Mouse (Mus musculus): ENCODE data around the gene Tmem51. TPM values are rescaled to one million over a fixed set of nuclear protein-coding genes. Genes with fewer than 3 reads are reported as not detected.

The Tmem51 gene
- 1 to 10 TPM; 6.8 to 7.5 TPM for total RNA-seq (2021)
- long read RNA-seq, experiment 1, transcript Tmem51-201 (3 exons, 1,875 nt) = major isoform, 15 of 17 reads
- long read RNA-seq, experiment 1, partial matches to known transcripts = 0 of 17 reads
- long read RNA-seq, experiment 1, other reads (novel, unspliced or antisense) = 2 of 17 reads
- long read RNA-seq, experiment 2, transcript Tmem51-201 (3 exons, 1,875 nt) = major isoform, 21 of 23 reads
- long read RNA-seq, experiment 2, partial matches to known transcripts = 0 of 23 reads
- long read RNA-seq, experiment 2, other reads (novel, unspliced or antisense) = 2 of 23 reads

DNA sequence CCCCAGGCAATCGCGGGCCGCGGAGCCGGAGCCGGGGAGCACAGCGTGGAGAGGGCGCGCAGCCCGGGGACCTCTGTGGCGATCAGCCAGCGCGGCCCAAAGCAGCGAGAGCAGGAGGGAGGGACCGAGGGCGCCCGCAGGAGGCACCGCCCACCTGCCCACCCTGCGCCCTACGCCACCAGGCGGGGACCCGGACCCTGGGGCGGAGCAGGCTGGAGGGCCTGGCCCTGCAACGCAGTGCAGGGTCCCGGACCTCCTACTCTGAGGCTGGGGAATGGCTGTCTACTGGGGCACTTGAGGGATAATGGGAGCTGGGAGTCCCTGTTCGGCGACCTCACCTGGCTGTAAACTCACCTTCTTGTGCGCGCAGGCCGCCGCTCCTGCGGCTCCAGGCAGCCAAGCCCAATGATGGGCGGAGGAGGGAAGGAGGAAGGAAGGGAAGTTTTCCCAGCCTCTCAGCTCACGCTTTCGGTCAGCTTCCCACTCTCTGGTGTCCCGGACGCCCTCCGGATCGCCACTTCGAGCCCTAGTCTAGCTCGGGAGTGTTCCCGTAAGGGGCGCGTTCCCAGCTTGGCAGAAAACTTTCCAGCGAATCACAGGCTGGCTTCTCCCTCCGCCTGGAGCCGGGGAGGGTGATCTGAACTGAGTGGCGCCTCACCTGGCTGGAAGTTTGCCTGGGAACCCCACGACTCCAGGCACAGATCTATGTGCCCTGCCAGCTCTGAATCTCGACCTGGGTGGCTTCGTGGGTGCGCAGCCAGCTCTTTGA, at the start of gene Tmem51:
Gene Tmem51, minus strand, starts transcription at position 174 of the 769 bp plus-strand sequence.
- no peak for DNase-seq (ENCODE audit: low spot score in 2 of 2)

- DNase-seq (ENCODE audit: low spot score in 2 of 2) = no peak
These were observed 46.1 kb upstream of the Tmem51 start for GRCm38 (mm10) chr4:142130162-142130561.

DNA sequence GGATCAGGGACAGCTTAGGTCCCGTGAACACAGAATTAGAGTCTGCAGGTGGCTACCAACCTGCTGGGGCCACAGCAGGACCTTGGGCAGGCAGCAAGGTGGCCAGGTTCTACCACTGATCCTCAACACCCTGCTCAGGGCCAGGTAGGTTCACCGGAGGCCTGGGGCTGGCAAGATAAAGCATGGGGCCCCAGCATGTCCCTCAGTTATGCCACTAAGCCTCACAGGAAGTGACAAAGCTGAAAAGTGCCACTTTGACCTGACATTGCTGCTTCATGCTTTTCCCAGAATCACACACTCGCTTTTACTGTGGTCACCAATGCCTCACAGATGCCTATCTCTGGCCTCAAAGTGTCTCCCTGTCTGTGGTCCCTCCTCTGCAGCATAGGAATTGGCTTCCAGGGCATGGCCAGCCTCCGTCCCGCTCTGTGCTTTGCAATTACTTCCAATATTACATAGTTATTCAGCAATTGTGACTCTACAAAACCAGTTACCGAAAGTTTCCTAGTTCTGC, 43.2 kb upstream of the Tmem51 start:
- DNase-seq (ENCODE audit: low spot score in 2 of 2) = no peak

GRCm38 (mm10) chr4:142126641-142127274, 42.7 kb upstream of the Tmem51 start:
- DNase-seq (ENCODE audit: low spot score in 2 of 2) = no peak

- DNase-seq (ENCODE audit: low spot score in 2 of 2) = no peak
These were observed 37.1 kb upstream of the Tmem51 start for GRCm38 (mm10) chr4:142121164-142121563.

DNA sequence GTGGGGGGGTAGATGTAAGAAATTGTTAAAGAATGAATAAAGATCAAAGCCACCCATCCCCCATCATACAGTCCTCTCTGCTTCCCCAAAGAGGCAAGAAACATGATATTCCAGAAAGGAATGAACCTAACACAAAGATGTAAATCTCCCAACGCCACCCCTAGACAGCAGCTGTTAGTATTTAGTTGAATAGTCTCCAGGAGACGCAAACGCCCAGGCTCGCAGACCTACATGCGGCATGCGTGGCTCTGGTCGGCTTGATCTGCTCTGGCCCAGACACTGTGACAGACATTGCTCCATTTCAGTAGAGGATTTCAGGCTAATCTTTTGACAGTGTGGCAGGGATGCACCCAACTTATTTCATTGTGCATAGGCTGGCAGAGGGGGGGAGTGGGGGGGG, 34.4 kb upstream of the Tmem51 start:
- no peak for DNase-seq (ENCODE audit: low spot score in 2 of 2)

DNA sequence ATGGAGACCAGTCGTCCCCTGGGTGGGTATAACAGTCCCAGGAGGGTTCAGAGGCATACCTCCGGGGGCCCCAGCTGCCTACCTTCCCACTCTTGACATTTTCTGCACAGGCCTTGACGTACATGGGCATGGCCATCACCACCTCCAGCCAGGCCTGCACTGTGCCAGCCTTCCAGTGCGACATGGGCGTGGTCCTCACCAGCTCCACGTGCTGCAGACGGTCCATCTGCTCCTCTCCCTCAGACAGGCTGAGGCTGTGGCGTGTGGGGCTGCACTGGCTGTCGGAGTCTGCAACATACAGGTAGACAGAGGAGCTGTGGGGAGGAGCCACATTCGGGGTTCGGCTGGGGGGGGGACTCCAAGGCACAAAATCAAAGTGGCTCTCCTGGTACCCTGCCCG, 33.9 kb upstream of the Tmem51 start:
- DNase-seq (ENCODE audit: low spot score in 2 of 2) = no peak

GRCm38 (mm10) chr4:142113306-142113705, 29.2 kb upstream of the Tmem51 start:
- DNase-seq (ENCODE audit: low spot score in 2 of 2) = peak; percentile 17 to 20

DNA sequence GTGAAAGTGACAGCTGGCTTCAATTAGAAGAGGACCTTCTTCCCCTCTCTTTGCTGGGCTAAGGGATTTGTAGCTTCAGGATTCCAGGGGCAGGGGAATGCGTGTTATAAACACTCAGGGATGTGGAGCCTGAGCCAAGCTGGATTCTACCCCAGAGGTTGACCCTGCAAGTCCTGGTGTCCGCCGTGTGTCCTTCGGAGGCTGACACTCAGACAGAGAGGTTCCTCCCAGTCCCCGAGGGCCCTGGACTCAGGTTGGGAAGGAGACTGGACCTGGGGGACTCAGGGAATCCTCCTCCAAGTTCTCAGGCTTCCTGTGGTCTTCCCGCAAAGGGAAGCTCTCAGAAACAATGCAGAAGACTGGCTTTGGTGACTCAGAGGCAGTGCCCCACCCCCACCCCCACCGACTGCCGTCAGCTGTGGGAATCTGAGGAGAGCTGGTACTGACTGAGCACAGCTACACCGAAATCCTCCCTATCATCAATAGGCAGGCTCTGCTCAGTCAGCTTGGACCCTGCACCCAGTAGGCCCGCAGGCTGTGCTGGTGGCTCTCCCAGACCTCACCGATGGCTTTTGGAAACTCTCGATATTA, 19.1 kb upstream of the Tmem51 start:
- no peak for DNase-seq (ENCODE audit: low spot score in 2 of 2)

GRCm38 (mm10) chr4:142098303-142098702, 14.2 kb upstream of the Tmem51 start:
- DNase-seq (ENCODE audit: low spot score in 2 of 2) = peak; percentile 74 to 81

DNA sequence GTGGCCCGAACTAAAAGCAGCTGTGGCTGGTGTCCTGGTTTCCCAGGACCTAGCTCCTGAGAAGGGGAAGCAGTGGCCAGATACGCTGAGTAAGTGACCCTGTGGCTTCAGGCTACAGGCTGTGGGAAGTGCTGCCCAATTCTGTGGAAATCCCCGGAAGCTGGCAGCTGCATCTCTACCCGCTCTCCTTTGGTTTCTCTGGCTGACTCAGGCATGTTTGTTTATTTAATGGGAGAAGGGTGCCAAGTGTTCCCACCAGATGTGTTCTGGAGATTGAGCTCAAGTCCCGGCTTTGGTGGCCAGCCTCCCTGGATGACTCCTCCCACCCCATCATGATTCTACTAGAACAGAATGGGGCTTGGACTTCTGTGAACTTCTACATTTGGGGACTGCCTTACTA, 13.8 kb upstream of the Tmem51 start:
- DNase-seq (ENCODE audit: low spot score in 2 of 2) = peak in 1 of 2 experiments; percentile 20

DNA sequence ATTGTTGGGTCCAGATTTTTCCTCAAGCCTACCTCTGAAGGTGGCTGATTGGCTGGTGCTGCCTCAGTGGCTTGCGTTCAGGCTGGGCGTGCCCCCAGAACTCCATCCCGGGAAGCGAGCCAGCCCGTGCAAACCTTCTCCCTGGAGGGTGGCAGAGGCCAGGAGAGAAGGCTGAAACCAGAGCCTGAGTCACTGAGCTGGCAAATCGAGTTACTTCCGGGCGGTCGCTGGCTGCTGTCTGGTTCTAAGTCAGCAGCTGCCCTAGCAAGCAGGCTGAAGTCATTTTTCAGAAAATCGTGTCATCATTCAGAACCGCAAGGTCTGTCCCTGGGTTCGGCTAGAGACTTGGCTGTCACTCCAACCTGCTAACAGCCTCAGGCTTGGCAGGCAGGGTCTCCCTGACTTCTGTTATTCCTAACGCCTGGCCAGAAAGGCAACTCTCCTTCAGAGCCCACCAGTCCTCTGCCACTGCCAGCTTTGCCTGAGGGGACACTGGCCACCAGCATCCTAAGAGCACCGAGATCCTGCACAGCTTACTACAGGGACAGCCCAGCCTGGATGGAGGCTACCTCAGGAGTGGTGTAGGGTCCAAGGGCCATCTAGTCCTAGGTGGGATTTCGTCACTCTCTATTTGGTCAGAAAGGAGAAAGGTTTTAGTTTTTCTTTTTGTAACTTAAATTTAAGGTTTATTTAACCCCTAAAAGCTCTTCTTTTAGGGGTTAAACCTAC, 11.6 kb upstream of the Tmem51 start:
- DNase-seq (ENCODE audit: low spot score in 2 of 2) = peak in 1 of 2 experiments; percentile 37

DNA sequence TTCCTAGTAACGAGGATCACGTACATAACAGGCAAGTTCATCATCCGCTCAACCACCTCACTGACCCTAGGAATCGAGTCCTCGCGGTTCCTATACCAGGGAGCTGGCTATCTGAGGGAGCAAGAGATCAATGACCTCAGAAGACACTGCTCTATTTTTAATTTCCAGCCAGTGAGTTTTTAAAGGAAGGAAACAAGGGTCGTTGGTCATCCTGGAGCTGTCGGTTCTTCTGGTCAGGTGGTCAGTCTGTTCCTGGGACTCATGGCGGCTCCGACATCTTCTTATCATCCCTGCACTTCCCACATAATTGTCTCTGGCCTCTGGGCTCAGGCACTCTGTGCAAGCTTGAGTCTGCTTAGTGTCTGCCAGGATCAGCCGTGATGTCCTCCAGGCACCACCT, 10.3 kb upstream of the Tmem51 start:
- DNase-seq (ENCODE audit: low spot score in 2 of 2) = no peak

DNA sequence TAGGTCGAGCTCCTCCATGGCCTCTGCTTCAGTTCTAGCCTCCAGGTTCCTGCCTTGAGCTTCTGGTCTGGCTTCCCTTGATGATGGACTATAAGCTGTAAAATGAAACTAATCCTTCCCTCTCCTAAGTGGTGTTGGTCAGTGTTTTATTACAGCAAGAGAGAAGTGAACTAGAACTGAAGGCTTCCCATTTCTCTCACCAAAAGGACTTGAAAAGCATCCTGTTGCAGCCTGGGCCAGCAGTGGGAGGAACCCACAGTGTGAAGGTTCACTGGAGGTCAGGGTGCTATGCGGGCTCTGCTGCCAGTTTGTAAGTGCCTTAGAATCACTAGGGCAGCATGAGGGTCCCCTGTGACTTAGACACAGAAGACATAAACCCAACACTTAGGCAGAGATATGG, 7.0 kb upstream of the Tmem51 start:
- DNase-seq (ENCODE audit: low spot score in 2 of 2) = no peak

DNA sequence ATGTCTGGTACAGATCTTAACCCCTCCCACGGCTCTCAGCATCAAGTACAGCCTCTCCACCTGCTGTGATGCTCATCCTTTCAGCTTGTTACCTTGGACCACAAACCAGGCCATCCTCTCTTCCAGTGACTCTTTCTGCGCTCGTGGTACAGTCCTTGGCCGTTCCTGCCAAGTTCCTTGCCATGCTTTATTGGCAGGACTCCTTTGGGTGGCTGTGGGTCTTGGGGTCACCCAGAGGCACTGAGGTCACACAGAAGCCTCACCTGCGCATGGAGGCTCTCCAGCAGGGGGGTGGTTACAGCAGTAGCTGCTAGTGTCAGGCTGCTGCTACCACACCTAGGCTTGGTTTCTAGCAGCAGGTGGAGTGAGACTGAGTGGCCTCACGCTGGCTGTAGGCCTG, 5.9 kb upstream of the Tmem51 start:
- DNase-seq (ENCODE audit: low spot score in 2 of 2) = no peak

DNA sequence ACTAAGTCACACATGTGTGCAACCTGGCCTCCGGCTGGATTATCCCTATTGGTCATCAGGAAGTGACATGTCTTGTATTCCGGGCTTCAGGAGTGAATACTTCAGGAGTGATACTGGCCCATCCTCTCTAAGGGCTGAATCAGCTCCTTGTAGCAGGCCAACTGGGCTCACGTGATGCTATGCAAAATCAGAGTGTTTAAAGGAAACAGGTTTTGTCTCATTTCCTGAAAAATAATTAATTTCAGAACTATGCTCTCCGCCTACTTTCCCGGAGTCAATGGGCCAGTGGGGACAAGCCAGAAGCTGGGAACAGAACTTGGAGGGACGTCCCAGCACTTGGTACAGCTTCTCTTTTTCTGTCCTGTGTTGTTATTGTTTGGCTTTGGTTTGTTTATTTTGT, 4.7 kb upstream of the Tmem51 start:
- DNase-seq (ENCODE audit: low spot score in 2 of 2) = no peak

DNA sequence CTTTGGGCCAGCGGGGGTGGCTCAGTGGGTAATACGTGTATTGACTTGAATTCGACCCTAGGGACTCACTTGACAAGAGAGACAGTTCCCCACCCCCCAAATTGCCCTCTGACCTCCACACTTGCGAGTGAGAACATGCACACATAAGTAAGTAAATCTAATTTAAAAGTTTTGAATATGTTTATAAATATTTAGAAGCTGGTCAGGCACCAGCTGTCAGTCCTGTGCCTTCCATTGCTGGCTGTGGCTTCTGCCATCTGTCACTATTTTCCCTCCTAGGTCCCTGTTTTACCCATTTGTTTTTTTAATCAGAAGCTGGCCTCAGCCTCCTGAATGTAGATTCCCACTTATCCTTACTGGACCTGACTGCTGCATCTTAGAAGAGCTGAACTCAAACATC, 4.3 kb upstream of the Tmem51 start:
- no peak for DNase-seq (ENCODE audit: low spot score in 2 of 2)

DNA sequence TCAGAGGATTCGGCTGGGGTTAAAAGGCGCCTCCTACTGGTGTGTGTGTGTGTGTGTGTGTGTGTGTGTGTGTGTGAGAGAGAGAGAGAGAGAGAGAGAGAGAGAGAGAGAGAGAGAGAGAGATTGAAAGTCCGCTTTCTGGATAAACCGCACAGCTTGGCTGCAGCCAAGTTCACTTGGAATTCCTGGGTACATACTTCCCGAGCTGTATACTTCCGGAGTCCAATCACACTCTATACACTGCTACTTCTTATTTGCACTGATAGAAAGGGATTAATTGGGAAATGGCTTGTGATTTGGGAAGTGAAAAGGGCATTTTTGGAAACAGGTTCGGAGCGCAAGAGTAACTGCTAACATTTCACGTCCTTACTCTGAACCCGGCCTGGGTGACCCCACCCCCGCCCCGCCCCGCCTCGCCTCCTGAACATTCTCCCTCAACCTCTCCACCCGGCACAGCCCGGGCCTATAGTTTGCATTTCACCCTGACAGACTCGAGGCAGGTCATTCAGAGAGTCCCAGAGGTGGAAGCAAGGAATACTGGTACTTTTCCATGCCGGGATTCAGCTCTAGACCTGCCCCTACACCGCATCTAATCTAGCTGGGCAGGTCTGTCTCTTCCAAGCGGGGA, 946 bp upstream of the Tmem51 start:
- no peak for DNase-seq (ENCODE audit: low spot score in 2 of 2)

- DNase-seq (ENCODE audit: low spot score in 2 of 2) = peak; percentile 29 to 43
These were observed 358 bp downstream of the Tmem51 start for GRCm38 (mm10) chr4:142083762-142084130.

- no peak for DNase-seq (ENCODE audit: low spot score in 2 of 2)
These were observed 911 bp downstream of the Tmem51 start for GRCm38 (mm10) chr4:142083193-142083592.

DNA sequence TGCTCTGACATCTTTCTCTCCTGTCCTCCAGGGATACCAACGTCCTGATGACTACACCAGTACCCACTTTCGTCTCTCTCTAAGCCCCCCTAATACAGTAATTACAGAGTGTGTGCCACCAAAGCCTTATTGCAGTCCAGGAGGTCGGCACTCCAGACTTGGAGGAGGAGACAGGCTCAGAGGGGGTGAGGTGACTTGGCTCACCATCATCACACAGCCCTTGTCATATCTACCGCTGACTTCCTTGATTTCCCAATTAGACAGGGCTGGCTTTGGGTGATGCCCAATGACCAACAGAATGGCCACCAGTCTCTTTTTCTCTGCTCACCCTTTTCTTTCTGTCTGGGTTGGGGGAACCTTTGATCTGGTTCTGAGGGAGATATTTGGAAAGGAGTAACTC, 1.4 kb downstream of the Tmem51 start:
- no peak for DNase-seq (ENCODE audit: low spot score in 2 of 2)

All from layer of hippocampus, postnatal 14 days (tissue).